Mouse (Mus musculus) heart, postnatal 0 days (tissue): ENCODE results near the gene Ankrd52. TPM values are rescaled to one million over a fixed set of nuclear protein-coding genes. Genes with fewer than 3 reads are reported as not detected.
A peak's percentile ranks its signal among the peaks of the same experiment; 100 is the strongest.

Experiments used
- ATAC-seq: fragments of 200-750 bp; cut with Nextera tagmentation; 2 replicates; pipeline ENCODE4 v1.8.0; 2017; ENCODE audit warnings: low read depth, moderate number of reproducible peaks, moderate library complexity; ENCODE audit not compliant: insufficient read depth
- DNase-seq: peaks from one replicate; pipeline ENCODE4 v3.0.0-alpha.2; 2016; ENCODE audit warnings: low spot score
- H3K27ac ChIP-seq: fragments of 300-500 bp; sonication (generic); 2 replicates; pipeline ENCODE4 v1.5.1; 2014; ENCODE audit warnings: low read depth, mild to moderate bottlenecking
- H3K27me3 ChIP-seq: fragments of 300-500 bp; sonication (generic); 2 replicates; pipeline ENCODE4 v1.6.1; 2014; ENCODE audit warnings: low read length, mixed read lengths; ENCODE audit not compliant: control insufficient read depth, insufficient read depth
- H3K36me3 ChIP-seq: fragments of 300-500 bp; sonication (generic); replicated peaks from 2 replicates; pipeline ENCODE4 v1.6.1; 2014; ENCODE audit warnings: low read length, mixed read lengths; ENCODE audit not compliant: control insufficient read depth, insufficient read depth
- H3K4me1 ChIP-seq: fragments of 300-500 bp; sonication (generic); 2 replicates; pipeline ENCODE4 v1.6.1; 2014; ENCODE audit warnings: antibody characterized with exemption; ENCODE audit not compliant: control insufficient read depth, insufficient read depth
- H3K4me2 ChIP-seq: fragments of 300-500 bp; sonication (generic); 2 replicates; pipeline ENCODE4 v1.6.1; 2014; ENCODE audit warnings: low read depth, mild to moderate bottlenecking, low read length, moderate library complexity
- H3K4me3 ChIP-seq: fragments of 300-500 bp; sonication (generic); 2 replicates; pipeline ENCODE4 v1.5.1; 2014; ENCODE audit warnings: low read depth, low read length
- H3K9ac ChIP-seq: fragments of 300-500 bp; sonication (generic); replicated peaks from 2 replicates; pipeline ENCODE4 v1.6.1; 2014; ENCODE audit warnings: low read depth, low read length, mixed read lengths
- H3K9me3 ChIP-seq: fragments of 300-500 bp; sonication (generic); replicated peaks from 2 replicates; pipeline ENCODE4 v1.6.1; 2016; ENCODE audit warnings: low read length; ENCODE audit not compliant: control insufficient read depth
- CTCF ChIP-seq: IDR thresholded peaks from 2 replicates; pipeline ENCODE4 v1.5.1; 2016; ENCODE audit warnings: antibody characterized with exemption, control low read depth, low read depth
- EP300 ChIP-seq: IDR thresholded peaks from 2 replicates; pipeline ENCODE4 v1.6.1; 2016; ENCODE audit warnings: antibody characterized with exemption, low read depth
- WGBS: fragments of 180-500 bp; shearing (Covaris S2); extraction: QIAGEN DNeasy Blood & Tissue Kit; methylation state at CpG from one replicate; pipeline ENCODE4 v1.1.7; 2014; 5-methylcytosine and 5-hydroxymethylcytosine counted together
- polyA plus RNA-seq: library from polyadenylated mRNA; unstranded; fragments of >200 nt; fragmentation: Nextera tagmentation; extraction: Ambion mirVana; gene quantifications from 2 replicates; pipeline ENCODE4 v1.2.1, GENCODE M21; 2015
- total RNA-seq: library from RNA; depleted of rRNA; stranded (reverse); fragments of >200 nt; gene quantifications from 2 replicates; pipeline ENCODE4 v1.2.3, GENCODE M21; 2014; ENCODE audit warnings: low replicate concordance

Ankrd52 gene
- total and polyA plus RNA-seq, 2 experiments from 2014 or later: 4.5 to 17.6 TPM

- TF ChIP-seq EP300 (no peak), CTCF (no peak)
- WGBS: 71% methylated on average over 3 of the region's 3 CpGs
- Histone ChIP-seq H3K9ac (no peak overlapping the region), H3K9me3 (no peaks in the 10 kb centered on the region), H3K4me1 (peaks cover 37% of the 10 kb centered on the region), H3K4me2 (peak overlapping the region; percentile 90), H3K27ac (peak overlapping the region; percentile 97), H3K27me3 (no peaks in the 10 kb centered on the region), H3K4me3 (peak overlapping the region; percentile 80; the same call in 1 of the 2 replicates), H3K36me3 (no peaks in the 10 kb centered on the region)
- ATAC-seq (no peak), DNase-seq (no peak)
Observed at GRCm38 (mm10) chr10:128336597-128336996, 40.3 kb upstream of the Ankrd52 start.

- DNase-seq: peak; percentile 97
- H3K27me3 ChIP-seq: no peaks in the 10 kb centered on the region
- peak within 1 kb of the TSS; percentile 80 for H3K4me3 ChIP-seq
- ATAC-seq: peak; percentile 96
- 1% methylated on average over 61 of the region's 61 CpGs for WGBS
- H3K9me3 ChIP-seq: no peaks in the 10 kb centered on the region
- peak within 1 kb of the TSS; percentile 86 for H3K9ac ChIP-seq
- peak within 1 kb of the TSS; percentile 90 for H3K4me2 ChIP-seq
- H3K4me1 ChIP-seq: peaks cover 41% of the 10 kb centered on the region
- H3K27ac ChIP-seq: peak within 1 kb of the TSS; percentile 97
- no peaks in the 10 kb centered on the region for H3K36me3 ChIP-seq
- TF ChIP-seq EP300: no peak
- no peak for TF ChIP-seq CTCF
Observed at GRCm38 (mm10) chr10:128337306-128338181, 39.4 kb upstream of the Ankrd52 start, which contains the start of gene Cs. Cs (plus strand) TSS chr10:128337734.

- peaks cover 48% of the 10 kb centered on the region for H3K4me1 ChIP-seq
- H3K9ac ChIP-seq: peak overlapping the region; percentile 86
- ATAC-seq (no peak), DNase-seq (no peak)
- WGBS: 5% methylated on average over 5 of the region's 5 CpGs
- no peaks in the 10 kb centered on the region for H3K27me3 ChIP-seq
- H3K4me3 ChIP-seq: peak overlapping the region; percentile 80
- no peaks in the 10 kb centered on the region for H3K9me3 ChIP-seq
- H3K27ac ChIP-seq: peak overlapping the region; percentile 97
- TF ChIP-seq EP300 (no peak), CTCF (no peak)
- no peaks in the 10 kb centered on the region for H3K36me3 ChIP-seq
- H3K4me2 ChIP-seq: peak overlapping the region; percentile 90
Observed at GRCm38 (mm10) chr10:128338415-128338814, 38.5 kb upstream of the Ankrd52 start.

- H3K27ac ChIP-seq: peak overlapping the region; percentile 97
- H3K4me1 ChIP-seq: peaks cover 49% of the 10 kb centered on the region
- no peak for DNase-seq
- 20% methylated on average over 2 of the region's 2 CpGs for WGBS
- H3K36me3 ChIP-seq: no peaks in the 10 kb centered on the region
- H3K4me2 ChIP-seq: peak overlapping the region; percentile 90
- H3K9ac ChIP-seq: peak overlapping the region; percentile 86
- H3K4me3 ChIP-seq: peak overlapping the region; percentile 80
- no peak for ATAC-seq
- H3K9me3 ChIP-seq: no peaks in the 10 kb centered on the region
- H3K27me3 ChIP-seq: no peaks in the 10 kb centered on the region
- TF ChIP-seq EP300 (no peak), CTCF (no peak)
Observed at GRCm38 (mm10) chr10:128338948-128339347, 38.0 kb upstream of the Ankrd52 start.

- H3K9ac ChIP-seq: no peak overlapping the region
- ATAC-seq: no peak
- TF ChIP-seq EP300: no peak
- peak; percentile 31 for TF ChIP-seq CTCF
- 38% methylated on average over 2 of the region's 2 CpGs for WGBS
- no peak overlapping the region for H3K27ac ChIP-seq
- no peaks in the 10 kb centered on the region for H3K36me3 ChIP-seq
- no peaks in the 10 kb centered on the region for H3K27me3 ChIP-seq
- DNase-seq: no peak
- peaks cover 58% of the 10 kb centered on the region for H3K4me1 ChIP-seq
- no peaks in the 10 kb centered on the region for H3K9me3 ChIP-seq
- no peak overlapping the region for H3K4me3 ChIP-seq
- H3K4me2 ChIP-seq: peak overlapping the region; percentile 90; the same call in 1 of the 2 replicates
Observed at GRCm38 (mm10) chr10:128340257-128340656, 36.7 kb upstream of the Ankrd52 start.
